Mouse (Mus musculus): ENCODE measurements around the gene Myrip. TPM values are rescaled to one million over a fixed set of nuclear protein-coding genes. Genes with fewer than 3 reads are reported as not detected.
A peak's percentile ranks its signal among the peaks of the same experiment; 100 is the strongest.
"Not testable (repeated sequence)": the region's sequence is repeated elsewhere in the genome, so short reads cannot be mapped to it uniquely, and the experiment has no call there.

Gene Myrip
- total and polyA plus RNA-seq, 2 experiments from 2014 or later = 7.0 to 25.6 TPM

- no peak overlapping the region for H3K9ac ChIP-seq (replicated peaks; ENCODE audit: low read length, poor library complexity, severe bottlenecking)
- H3K36me3 ChIP-seq (ENCODE audit: insufficient read depth, low read length) = no peaks in the 10 kb centered on the region
- no peak overlapping the region for H3K4me2 ChIP-seq (ENCODE audit: low read depth, low read length, poor library complexity, severe bottlenecking)
- H3K9me3 ChIP-seq (ENCODE audit: low read length) = no peaks in the 10 kb centered on the region
- H3K4me1 ChIP-seq (ENCODE audit: insufficient read depth, low read length) = no peaks in the 10 kb centered on the region
- H3K27me3 ChIP-seq (ENCODE audit: insufficient read depth, low read length) = no peaks in the 10 kb centered on the region
- ATAC-seq (ENCODE audit: low FRiP score) (no peak), DNase-seq (ENCODE audit: low spot score) (no peak)
- H3K27ac ChIP-seq (ENCODE audit: low read depth, low read length) = no peak overlapping the region
- H3K4me3 ChIP-seq (ENCODE audit: low read depth, low read length) = no peak overlapping the region
- 82% methylated on average over 3 of the region's 3 CpGs for WGBS
- no peak for TF ChIP-seq CTCF (IDR thresholded peaks at IDR 0.05)
These were observed 13.9 kb downstream of the Myrip start for GRCm38 (mm10) chr9:120315171-120315570.

GRCm38 (mm10) chr9:120319099-120319498, 17.8 kb downstream of the Myrip start:
- Histone ChIP-seq H3K4me1 (ENCODE audit: insufficient read depth, low read length) (no peaks in the 10 kb centered on the region), H3K27ac (ENCODE audit: low read depth, low read length) (no peak overlapping the region), H3K27me3 (ENCODE audit: insufficient read depth, low read length) (no peaks in the 10 kb centered on the region), H3K36me3 (ENCODE audit: insufficient read depth, low read length) (no peaks in the 10 kb centered on the region), H3K4me3 (ENCODE audit: low read depth, low read length) (no peak overlapping the region), H3K4me2 (ENCODE audit: low read depth, low read length, poor library complexity, severe bottlenecking) (no peak overlapping the region), H3K9me3 (ENCODE audit: low read length) (no peaks in the 10 kb centered on the region), H3K9ac (replicated peaks; ENCODE audit: low read length, poor library complexity, severe bottlenecking) (no peak overlapping the region)
- DNase-seq (ENCODE audit: low spot score) (no peak), ATAC-seq (ENCODE audit: low FRiP score) (no peak)
- WGBS = 87% methylated on average over 9 of the region's 9 CpGs
- no peak for TF ChIP-seq CTCF (IDR thresholded peaks at IDR 0.05)

GRCm38 (mm10) chr9:120320573-120320972, 19.3 kb downstream of the Myrip start:
- 93% methylated on average over 2 of the region's 2 CpGs for WGBS
- Histone ChIP-seq H3K27me3 (ENCODE audit: insufficient read depth, low read length) (no peaks in the 10 kb centered on the region), H3K4me2 (ENCODE audit: low read depth, low read length, poor library complexity, severe bottlenecking) (no peak overlapping the region), H3K9ac (replicated peaks; ENCODE audit: low read length, poor library complexity, severe bottlenecking) (no peak overlapping the region), H3K4me1 (ENCODE audit: insufficient read depth, low read length) (no peaks in the 10 kb centered on the region), H3K4me3 (ENCODE audit: low read depth, low read length) (no peak overlapping the region), H3K9me3 (ENCODE audit: low read length) (no peaks in the 10 kb centered on the region), H3K36me3 (ENCODE audit: insufficient read depth, low read length) (no peaks in the 10 kb centered on the region), H3K27ac (ENCODE audit: low read depth, low read length) (no peak overlapping the region)
- ATAC-seq (ENCODE audit: low FRiP score) (no peak), DNase-seq (ENCODE audit: low spot score) (no peak)
- no peak for TF ChIP-seq CTCF (IDR thresholded peaks at IDR 0.05)

GRCm38 (mm10) chr9:120322702-120323426, 21.6 kb downstream of the Myrip start:
- ATAC-seq (ENCODE audit: low FRiP score) = no peak
- 70% methylated on average over 15 of the region's 15 CpGs for WGBS

GRCm38 (mm10) chr9:120331048-120331447, 29.7 kb downstream of the Myrip start:
- not testable (repeated sequence) for H3K4me2 ChIP-seq (ENCODE audit: low read depth, low read length, poor library complexity, severe bottlenecking); H3K4me1 ChIP-seq (ENCODE audit: insufficient read depth, low read length); H3K9me3 ChIP-seq (ENCODE audit: low read length); H3K36me3 ChIP-seq (ENCODE audit: insufficient read depth, low read length); H3K27ac ChIP-seq (ENCODE audit: low read depth, low read length); DNase-seq (ENCODE audit: low spot score); H3K9ac ChIP-seq (replicated peaks; ENCODE audit: low read length, poor library complexity, severe bottlenecking); H3K4me3 ChIP-seq (ENCODE audit: low read depth, low read length); H3K27me3 ChIP-seq (ENCODE audit: insufficient read depth, low read length); ATAC-seq (ENCODE audit: low FRiP score)
- 90% methylated on average over 3 of the region's 3 CpGs for WGBS

More at GRCm38 (mm10) chr9:120322702-120323426, 21.6 kb downstream of the Myrip start:
- H3K9ac ChIP-seq (replicated peaks; ENCODE audit: low read length, poor library complexity, severe bottlenecking) = no peak overlapping the region
- no peak overlapping the region for H3K4me3 ChIP-seq (ENCODE audit: low read depth, low read length)
- no peak for TF ChIP-seq CTCF (IDR thresholded peaks at IDR 0.05)
- DNase-seq (ENCODE audit: low spot score) = peak; percentile 33
- no peaks in the 10 kb centered on the region for H3K9me3 ChIP-seq (ENCODE audit: low read length)
- no peaks in the 10 kb centered on the region for H3K27me3 ChIP-seq (ENCODE audit: insufficient read depth, low read length)
- H3K4me1 ChIP-seq (ENCODE audit: insufficient read depth, low read length) = no peaks in the 10 kb centered on the region
- no peak overlapping the region for H3K4me2 ChIP-seq (ENCODE audit: low read depth, low read length, poor library complexity, severe bottlenecking)
- H3K27ac ChIP-seq (ENCODE audit: low read depth, low read length) = no peak overlapping the region
- H3K36me3 ChIP-seq (ENCODE audit: insufficient read depth, low read length) = no peaks in the 10 kb centered on the region

- 45% methylated on average over 4 of the region's 4 CpGs for whole genome bisulfite sequencing
- Histone ChIP-seq H3K4me1 (ENCODE audit: insufficient read depth, low read length) (peaks cover 4% of the 10 kb centered on the region; the same call in 1 of the 2 replicates), H3K4me3 (ENCODE audit: low read depth, low read length) (no peak overlapping the region)
These were observed 36.9 kb downstream of the Myrip start for GRCm38 (mm10) chr9:120338172-120338571.

More at GRCm38 (mm10) chr9:120338172-120338571, 36.9 kb downstream of the Myrip start:
- Histone ChIP-seq H3K9me3 (ENCODE audit: low read length) (no peaks in the 10 kb centered on the region), H3K27ac (ENCODE audit: low read depth, low read length) (no peak overlapping the region), H3K4me2 (ENCODE audit: low read depth, low read length, poor library complexity, severe bottlenecking) (no peak overlapping the region), H3K27me3 (ENCODE audit: insufficient read depth, low read length) (no peaks in the 10 kb centered on the region), H3K36me3 (ENCODE audit: insufficient read depth, low read length) (no peaks in the 10 kb centered on the region), H3K9ac (replicated peaks; ENCODE audit: low read length, poor library complexity, severe bottlenecking) (no peak overlapping the region)
- DNase-seq (ENCODE audit: low spot score) = no peak
- no peak for ATAC-seq (ENCODE audit: low FRiP score)
- no peak for TF ChIP-seq CTCF (IDR thresholded peaks at IDR 0.05)
